Mouse (Mus musculus) heart, embryonic 10.5 days (tissue): Measurements from ENCODE around the gene Zfp784. TPM values are rescaled to one million over a fixed set of nuclear protein-coding genes. Genes with fewer than 3 reads are reported as not detected.

Experiments used
- DNase-seq: peaks from one replicate; pipeline ENCODE4 v3.0.0-alpha.2; 2017; ENCODE audit warnings: low spot score
- H3K27ac ChIP-seq: fragments of 300-500 bp; sonication (generic); 2 replicates; pipeline ENCODE4 v1.5.1; 2016; ENCODE audit warnings: mild to moderate bottlenecking
- H3K27me3 ChIP-seq: fragments of 300-500 bp; sonication (generic); 2 replicates; pipeline ENCODE4 v1.6.1; 2016; ENCODE audit warnings: mild to moderate bottlenecking; ENCODE audit not compliant: poor library complexity, insufficient read depth, severe bottlenecking
- H3K36me3 ChIP-seq: fragments of 300-500 bp; sonication (generic); 2 replicates; pipeline ENCODE4 v1.6.1; 2016; ENCODE audit warnings: mild to moderate bottlenecking, moderate library complexity
- H3K4me1 ChIP-seq: fragments of 300-500 bp; sonication (generic); 2 replicates; pipeline ENCODE4 v1.6.1; 2016; ENCODE audit warnings: mild to moderate bottlenecking
- H3K4me3 ChIP-seq: fragments of 300-500 bp; sonication (generic); 2 replicates; pipeline ENCODE4 v1.5.1; 2016; ENCODE audit warnings: mild to moderate bottlenecking, moderate library complexity
- H3K9me3 ChIP-seq: fragments of 300-500 bp; sonication (generic); 2 replicates; pipeline ENCODE4 v1.6.1; 2016; ENCODE audit warnings: mild to moderate bottlenecking, moderate library complexity
- WGBS: fragments of 180-500 bp; shearing (Covaris S2); methylation state at CpG from one replicate; pipeline ENCODE4 v1.1.7; 2016; 5-methylcytosine and 5-hydroxymethylcytosine counted together
- polyA plus RNA-seq: library from polyadenylated mRNA; unstranded; fragments of >200 nt; fragmentation: Nextera tagmentation; extraction: Ambion mirVana; gene quantifications from 2 replicates; pipeline ENCODE4 v1.2.1, GENCODE M21; 2016

Zfp784 gene
- polyA plus RNA-seq, 1 experiment from 2014 or later, result 3.9 TPM

GRCm38 (mm10) chr7:5073586-5073985 lies 35.3 kb upstream of the Zfp784 start:
- Histone ChIP-seq H3K27me3 (no peaks in the 10 kb centered on the region), H3K9me3 (no peaks in the 10 kb centered on the region), H3K4me3 (no peak overlapping the region), H3K36me3 (peaks cover 98% of the 10 kb centered on the region), H3K4me1 (no peaks in the 10 kb centered on the region), H3K27ac (no peak overlapping the region)
- DNase-seq, result no peak
- WGBS, result 75% methylated on average over 1 of the region's 1 CpGs

- WGBS, result 89% methylated on average over 6 of the region's 6 CpGs
- Histone ChIP-seq H3K27ac (no peak overlapping the region), H3K4me1 (peaks cover 27% of the 10 kb centered on the region), H3K36me3 (peaks cover 43% of the 10 kb centered on the region), H3K4me3 (no peak overlapping the region), H3K27me3 (no peaks in the 10 kb centered on the region), H3K9me3 (no peaks in the 10 kb centered on the region; the same call in 1 of the 2 replicates)
- DNase-seq, result no peak
These were observed 26.6 kb upstream of the Zfp784 start for GRCm38 (mm10) chr7:5064886-5065285.

GRCm38 (mm10) chr7:5062360-5063001 lies 24.2 kb upstream of the Zfp784 start:
- DNase-seq, result peak; percentile 90
- peaks cover 20% of the 10 kb centered on the region for H3K27me3 ChIP-seq
- no peaks in the 10 kb centered on the region; the same call in 1 of the 2 replicates for H3K9me3 ChIP-seq
- H3K36me3 ChIP-seq, result peaks cover 19% of the 10 kb centered on the region
- H3K4me1 ChIP-seq, result peaks cover 29% of the 10 kb centered on the region
- WGBS, result under 1% methylated on average over 51 of the region's 51 CpGs
- peak overlapping the region; percentile 77 for H3K4me3 ChIP-seq
- H3K27ac ChIP-seq, result peak overlapping the region; percentile 97

GRCm38 (mm10) chr7:5061774-5062359 lies 23.6 kb upstream of the Zfp784 start, which contains the start of gene U2af2:
Gene U2af2, plus strand, starts transcription at chr7:5062143.
- H3K4me3 ChIP-seq, result peak within 1 kb of the TSS; percentile 77
- under 1% methylated on average over 64 of the region's 65 CpGs for WGBS
- H3K27me3 ChIP-seq, result peaks cover 26% of the 10 kb centered on the region
- no peaks in the 10 kb centered on the region; the same call in 1 of the 2 replicates for H3K9me3 ChIP-seq
- DNase-seq, result peak; percentile 96
- peaks cover 32% of the 10 kb centered on the region for H3K4me1 ChIP-seq
- peak within 1 kb of the TSS; percentile 97 for H3K27ac ChIP-seq
- H3K36me3 ChIP-seq, result peaks cover 13% of the 10 kb centered on the region

- DNase-seq, result peak; percentile 98
- under 1% methylated on average over 60 of the region's 60 CpGs for WGBS
These were observed 22.9 kb upstream of the Zfp784 start for GRCm38 (mm10) chr7:5060944-5061773.

GRCm38 (mm10) chr7:5060239-5060731 lies 22.0 kb upstream of the Zfp784 start:
- H3K4me3 ChIP-seq, result peak overlapping the region; percentile 77
- no peaks in the 10 kb centered on the region; the same call in 1 of the 2 replicates for H3K9me3 ChIP-seq
- peaks cover 28% of the 10 kb centered on the region for H3K4me1 ChIP-seq
- peaks cover 42% of the 10 kb centered on the region for H3K27me3 ChIP-seq
- 3% methylated on average over 27 of the region's 27 CpGs for WGBS
- H3K36me3 ChIP-seq, result no peaks in the 10 kb centered on the region
- peak; percentile 89 for DNase-seq
- peak overlapping the region; percentile 97 for H3K27ac ChIP-seq

More at GRCm38 (mm10) chr7:5060944-5061773, 22.9 kb upstream of the Zfp784 start:
- Histone ChIP-seq H3K27me3 (peaks cover 33% of the 10 kb centered on the region), H3K4me1 (peaks cover 36% of the 10 kb centered on the region), H3K4me3 (peak overlapping the region; percentile 77), H3K36me3 (peaks cover 6% of the 10 kb centered on the region), H3K9me3 (no peaks in the 10 kb centered on the region; the same call in 1 of the 2 replicates), H3K27ac (peak overlapping the region; percentile 97)

GRCm38 (mm10) chr7:5059421-5059820 lies 21.2 kb upstream of the Zfp784 start:
- Histone ChIP-seq H3K27me3 (peaks cover 50% of the 10 kb centered on the region), H3K9me3 (no peaks in the 10 kb centered on the region; the same call in 1 of the 2 replicates), H3K4me3 (0 out of 2 replicates have a peak overlapping the region, but pooled peaks have one; percentile 2), H3K4me1 (peaks cover 28% of the 10 kb centered on the region), H3K27ac (no peak overlapping the region), H3K36me3 (no peaks in the 10 kb centered on the region)
- DNase-seq, result no peak
- 88% methylated on average over 12 of the region's 12 CpGs for WGBS

GRCm38 (mm10) chr7:5058631-5059030 lies 20.4 kb upstream of the Zfp784 start:
- DNase-seq, result no peak
- Histone ChIP-seq H3K4me1 (peaks cover 29% of the 10 kb centered on the region), H3K27ac (no peak overlapping the region), H3K36me3 (no peaks in the 10 kb centered on the region), H3K9me3 (no peaks in the 10 kb centered on the region; the same call in 1 of the 2 replicates), H3K27me3 (peaks cover 58% of the 10 kb centered on the region), H3K4me3 (no peak overlapping the region)
- 87% methylated on average over 1 of the region's 1 CpGs for WGBS

GRCm38 (mm10) chr7:5057804-5058203 lies 19.6 kb upstream of the Zfp784 start:
- H3K4me3 ChIP-seq, result 0 out of 2 replicates have a peak overlapping the region, but pooled peaks have one; percentile 1
- DNase-seq, result no peak
- peaks cover 33% of the 10 kb centered on the region for H3K4me1 ChIP-seq
- peaks cover 67% of the 10 kb centered on the region for H3K27me3 ChIP-seq
- 25% methylated on average over 11 of the region's 11 CpGs for WGBS
- no peaks in the 10 kb centered on the region; the same call in 1 of the 2 replicates for H3K9me3 ChIP-seq
- H3K36me3 ChIP-seq, result no peaks in the 10 kb centered on the region
- H3K27ac ChIP-seq, result no peak overlapping the region

- DNase-seq, result no peak
- 0 out of 2 replicates have a peak overlapping the region, but pooled peaks have one; percentile 76 for H3K27ac ChIP-seq
- WGBS, result 32% methylated on average over 8 of the region's 8 CpGs
These were observed 19.1 kb upstream of the Zfp784 start for GRCm38 (mm10) chr7:5057381-5057780.

GRCm38 (mm10) chr7:5056651-5057263 lies 18.5 kb upstream of the Zfp784 start:
- Histone ChIP-seq H3K9me3 (no peaks in the 10 kb centered on the region), H3K4me1 (peaks cover 43% of the 10 kb centered on the region), H3K36me3 (no peaks in the 10 kb centered on the region), H3K27ac (peak overlapping the region; percentile 76), H3K27me3 (peaks cover 77% of the 10 kb centered on the region), H3K4me3 (peak overlapping the region; percentile 59)
- WGBS, result 3% methylated on average over 55 of the region's 55 CpGs
- DNase-seq, result no peak

More at GRCm38 (mm10) chr7:5057381-5057780, 19.1 kb upstream of the Zfp784 start:
- Histone ChIP-seq H3K27me3 (peaks cover 71% of the 10 kb centered on the region), H3K9me3 (no peaks in the 10 kb centered on the region; the same call in 1 of the 2 replicates), H3K4me1 (peaks cover 37% of the 10 kb centered on the region), H3K4me3 (0 out of 2 replicates have a peak overlapping the region, but pooled peaks have one; percentile 1), H3K36me3 (no peaks in the 10 kb centered on the region)
